Mouse (Mus musculus): ENCODE measurements at regions not wholly inside any gene's neighbourhood (a gene's known extent, or its start where the extent isn't known, plus 50 kb on each side); places are given as distances from the start of the nearest gene placed in this dataset.

GRCm38 (mm10) chr8:7011881-7012280, 1649.2 kb downstream of the Efnb2 start:
- no peak for DNase-seq

DNA sequence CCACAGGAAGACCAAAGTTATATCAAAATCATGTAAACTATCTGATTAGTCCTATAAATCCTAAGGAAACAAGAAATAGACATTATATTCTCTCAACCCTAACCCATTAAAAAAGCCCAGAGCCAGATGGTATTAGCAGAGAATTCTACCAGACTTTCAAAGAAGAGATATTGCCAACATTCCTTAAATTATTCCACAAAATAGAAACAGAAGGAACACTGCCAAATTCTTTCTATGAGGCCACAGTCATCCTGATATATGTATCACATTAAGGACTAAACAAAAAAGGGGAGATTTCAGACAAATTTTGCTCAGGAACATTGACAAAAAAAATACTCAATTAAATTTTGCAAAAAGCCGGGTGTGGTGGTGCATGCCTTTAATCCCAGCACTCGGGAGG, 1669.5 kb downstream of the Efnb2 start:
- DNase-seq: no peak

DNA sequence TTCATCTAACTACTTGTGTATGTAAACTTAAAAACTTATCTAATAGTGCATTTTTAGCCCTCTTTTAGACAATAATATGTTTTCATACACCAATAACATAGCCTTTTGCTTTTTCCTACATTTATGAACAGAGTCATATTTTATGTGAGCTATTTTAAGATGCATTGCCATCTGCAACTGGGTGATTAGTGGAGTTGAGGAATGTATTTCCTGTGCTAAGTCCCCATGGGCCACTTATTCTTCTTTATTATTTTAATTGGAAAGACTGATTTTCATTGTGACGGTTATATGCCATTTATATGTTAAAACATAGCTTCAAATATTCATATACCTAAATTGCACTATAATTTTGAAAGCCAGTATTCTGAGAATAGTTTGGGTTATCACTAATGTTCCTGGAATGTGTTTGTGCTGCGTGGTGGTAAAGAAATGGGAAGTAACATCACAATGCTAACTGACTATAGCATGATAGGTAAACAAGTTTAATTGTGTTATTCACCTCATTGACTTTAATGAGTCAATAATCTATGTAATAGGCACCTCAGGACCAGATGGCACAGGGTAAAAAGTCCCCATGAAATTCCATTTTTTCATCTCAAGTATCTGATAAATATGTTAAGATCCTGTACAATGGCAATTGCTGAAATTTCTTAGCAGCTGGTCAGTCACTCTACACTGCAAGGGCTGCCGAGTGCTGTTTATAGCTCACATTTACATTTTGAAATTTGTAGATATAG, 1671.5 kb downstream of the Efnb2 start:
- no peak for DNase-seq

DNA sequence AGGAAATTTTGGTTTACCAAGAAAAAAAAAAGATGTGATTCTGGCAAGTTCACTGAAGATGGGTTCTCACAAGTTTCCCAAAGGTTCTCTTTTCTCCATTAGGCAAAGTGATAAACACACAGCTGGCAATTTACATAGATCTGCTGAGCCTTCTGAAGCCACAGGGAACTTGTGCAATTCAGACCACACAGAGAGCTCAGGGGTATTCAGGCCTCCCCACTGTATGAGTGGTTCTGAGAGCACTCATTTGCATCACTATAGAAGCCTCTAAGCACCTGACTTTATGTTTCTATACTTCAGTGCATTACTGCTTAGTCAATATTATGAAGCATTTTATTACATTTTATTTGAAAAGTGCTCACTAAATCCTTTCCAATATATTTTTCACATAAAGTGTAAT, 1687.1 kb downstream of the Efnb2 start:
- DNase-seq: no peak

DNA sequence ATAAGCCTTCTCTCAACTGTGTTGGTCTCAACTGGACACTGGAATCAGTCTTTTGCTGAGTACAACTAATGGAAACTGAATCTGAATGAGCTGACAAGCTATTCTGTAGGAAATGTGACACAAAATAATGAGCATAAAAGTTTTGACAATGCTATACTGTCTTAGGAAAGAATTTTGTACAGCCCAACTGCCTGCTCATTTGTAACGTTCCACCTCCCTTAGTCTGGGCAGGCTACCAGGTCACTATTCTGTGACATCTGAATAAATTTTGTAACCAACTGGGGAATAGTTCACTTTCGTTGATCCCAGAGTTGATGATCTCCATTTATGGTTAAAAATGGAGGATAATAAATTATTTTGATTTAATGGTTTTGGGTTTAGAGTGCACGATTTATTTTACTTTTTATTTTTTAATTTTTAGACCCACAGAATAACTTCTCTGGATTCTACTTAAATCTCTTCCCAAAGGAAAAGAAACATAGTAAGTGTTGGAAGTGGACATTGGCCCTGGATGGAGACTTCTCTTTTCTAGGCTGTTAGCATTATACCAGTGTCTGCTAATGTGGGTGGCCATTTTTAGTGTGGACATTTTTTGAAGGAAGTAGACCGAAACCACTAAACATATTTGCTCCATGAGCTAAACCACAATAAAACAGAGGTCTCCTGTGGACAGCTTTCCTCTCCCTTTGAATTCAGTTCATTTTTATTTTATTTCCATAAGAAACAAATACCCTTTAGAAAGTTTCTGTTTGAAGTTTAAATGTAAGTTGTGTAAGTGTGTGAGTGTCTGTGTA, 1697.8 kb downstream of the Efnb2 start:
- DNase-seq: no peak

DNA sequence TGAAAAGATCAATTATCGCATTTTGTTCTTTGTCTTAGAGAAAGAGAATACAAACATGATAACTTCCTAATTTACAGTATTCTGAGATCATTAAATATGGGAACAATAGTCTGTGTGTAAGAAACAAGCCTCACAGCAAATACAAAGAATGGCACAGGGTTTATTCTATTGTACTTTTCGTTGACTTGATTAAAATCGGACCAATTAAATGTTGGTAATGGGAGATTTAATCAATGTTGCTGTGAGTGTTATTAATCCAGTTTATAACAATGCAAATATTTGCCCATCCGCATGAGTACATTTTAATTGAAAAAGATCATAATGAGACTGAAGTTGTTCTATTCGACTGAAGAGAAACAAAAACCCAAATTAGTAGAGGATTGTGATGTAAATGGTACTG, 1703.0 kb downstream of the Efnb2 start:
- DNase-seq: no peak

- no peak for DNase-seq
Observed at GRCm38 (mm10) chr8:6954251-6954650, 1706.8 kb downstream of the Efnb2 start.

- DNase-seq: no peak
Observed at GRCm38 (mm10) chr8:6922467-6922866, 1738.6 kb downstream of the Efnb2 start.

- no peak for DNase-seq
Observed at GRCm38 (mm10) chr8:6907682-6908081, 1753.4 kb downstream of the Efnb2 start.

DNA sequence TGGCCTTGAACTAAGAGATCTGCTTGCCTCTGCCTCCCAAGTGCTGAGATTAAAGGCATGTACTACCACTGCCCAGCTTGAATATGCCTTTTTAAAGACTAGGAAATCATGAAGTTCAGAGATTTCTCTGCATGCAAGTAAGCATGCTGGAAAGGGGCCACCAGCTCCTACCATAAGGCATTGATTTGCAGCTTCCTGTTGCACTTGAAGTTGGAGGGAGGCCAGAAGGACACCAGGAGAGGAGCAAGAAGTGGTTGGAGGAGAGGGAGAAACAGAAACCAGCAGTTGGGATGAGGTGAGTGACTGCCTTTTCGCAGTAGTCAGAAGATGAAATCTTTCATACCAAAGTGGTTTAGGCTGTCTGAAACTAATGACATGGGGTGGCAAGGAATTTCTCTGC, 1769.6 kb downstream of the Efnb2 start:
- DNase-seq: peak; percentile 8 to 14

DNA sequence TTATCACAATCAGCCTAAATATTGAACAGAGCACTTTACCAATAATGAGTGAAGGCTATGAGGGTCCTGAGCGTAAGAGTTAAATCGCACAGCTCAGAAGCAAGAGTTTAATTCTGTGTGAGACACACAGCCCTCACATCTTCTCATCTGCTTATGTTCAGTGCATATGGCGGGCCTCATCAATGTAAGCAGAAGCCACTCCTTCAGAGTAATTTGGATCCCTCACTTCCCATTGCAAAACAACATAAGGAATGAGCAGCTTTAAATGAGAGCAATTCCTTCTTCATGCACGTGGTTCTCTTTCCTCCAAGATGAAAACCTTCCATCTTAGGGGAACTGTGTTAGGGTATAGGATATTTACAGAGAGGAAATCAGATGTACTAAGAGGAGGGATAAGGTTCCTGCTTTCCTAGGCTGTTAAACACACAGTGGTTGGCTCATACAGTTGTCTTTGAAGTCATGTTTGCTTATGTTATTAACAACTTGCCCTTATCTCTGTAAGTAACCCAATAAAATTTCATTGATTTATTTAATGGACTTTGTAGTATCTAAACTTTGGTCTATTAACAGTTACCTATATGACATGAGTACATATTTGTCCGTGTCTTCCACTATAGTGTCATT, 1774.2 kb downstream of the Efnb2 start:
- no peak for DNase-seq

DNA sequence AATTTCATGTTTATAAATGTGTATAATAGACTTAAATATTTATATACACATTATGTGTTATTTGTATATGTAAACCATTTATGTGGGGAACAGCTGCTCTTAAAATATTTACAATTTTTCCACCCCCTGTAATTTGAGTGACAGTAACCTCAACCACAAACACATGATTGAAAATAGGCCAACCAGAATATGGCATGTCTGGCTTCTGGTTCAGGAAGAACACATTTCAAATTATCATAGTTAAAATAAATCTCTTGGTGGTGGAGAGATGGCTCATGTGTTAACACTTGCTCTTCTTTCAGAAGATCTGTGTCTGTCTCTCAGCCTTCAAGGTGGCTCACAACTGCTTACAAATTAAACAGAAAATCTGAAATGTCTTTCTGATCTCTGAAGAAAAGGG, 1776.2 kb downstream of the Efnb2 start:
- no peak for DNase-seq

DNA sequence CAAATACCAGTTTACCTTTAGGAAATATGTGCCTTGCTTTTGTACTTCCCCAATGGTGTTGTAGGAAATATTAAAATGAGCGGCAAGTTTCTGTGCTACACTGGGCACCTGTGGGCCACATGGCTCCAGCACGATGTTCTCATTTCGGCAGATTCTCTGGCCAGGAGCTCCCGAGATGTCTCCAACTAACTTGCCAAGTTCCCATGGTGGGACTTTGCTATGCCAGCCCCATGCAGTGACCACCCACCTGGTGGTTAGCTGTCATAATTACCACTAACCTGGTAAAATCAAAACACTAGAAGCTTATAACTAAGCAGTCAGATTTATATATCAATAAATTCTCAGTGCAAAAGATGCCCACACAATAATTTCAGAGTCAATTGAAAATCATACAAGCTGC, 1777.5 kb upstream of the Slc10a2 start:
- DNase-seq: peak; percentile 47 to 64
